Mouse (Mus musculus) thymus, postnatal 10 days (tissue): Measurements from ENCODE around the gene Sec62.

ENCODE experiments used
- DNase-seq, 2 experiments: peaks; one replicate each; pipeline ENCODE4 v3.0.0; 2021; ENCODE audit warnings: low spot score in 2 of 2

Sec62 gene

DNA sequence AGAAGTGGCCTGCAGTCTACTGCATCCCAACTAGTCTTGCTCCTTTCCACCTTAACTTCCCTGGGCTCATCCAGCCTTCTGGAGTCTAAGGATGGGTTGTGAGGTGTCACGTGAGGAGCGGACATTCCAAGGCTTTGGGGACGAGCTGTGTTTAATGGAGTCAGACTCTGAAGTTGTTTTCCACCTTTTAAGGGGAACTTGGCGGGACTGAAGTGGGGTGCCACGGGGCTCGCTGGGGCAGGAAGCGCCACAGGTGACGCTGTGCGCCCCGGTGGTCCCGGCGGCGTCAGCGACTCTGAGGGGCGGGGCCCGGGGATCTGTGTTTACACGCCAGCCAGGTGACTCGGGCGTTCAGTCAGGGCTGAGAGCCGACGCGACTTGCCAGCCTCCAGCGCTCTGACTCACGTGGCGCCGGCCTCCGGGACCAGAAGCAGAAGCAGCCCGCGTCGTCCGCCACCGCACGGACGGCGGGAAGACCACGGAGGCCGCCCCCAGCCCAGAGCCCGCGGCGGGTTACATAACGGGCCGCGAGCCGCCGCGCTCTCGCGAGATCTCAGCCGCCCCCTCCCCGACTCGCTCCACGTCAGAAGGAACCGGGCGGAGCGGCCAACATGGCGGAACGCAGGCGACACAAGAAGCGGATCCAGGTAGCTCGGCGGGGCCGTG is at the start of gene Sec62:
Gene Sec62, plus strand, starts transcription at position 139 of the 666 bp plus-strand sequence.
- DNase-seq = peak; percentile 90 to 94

DNA sequence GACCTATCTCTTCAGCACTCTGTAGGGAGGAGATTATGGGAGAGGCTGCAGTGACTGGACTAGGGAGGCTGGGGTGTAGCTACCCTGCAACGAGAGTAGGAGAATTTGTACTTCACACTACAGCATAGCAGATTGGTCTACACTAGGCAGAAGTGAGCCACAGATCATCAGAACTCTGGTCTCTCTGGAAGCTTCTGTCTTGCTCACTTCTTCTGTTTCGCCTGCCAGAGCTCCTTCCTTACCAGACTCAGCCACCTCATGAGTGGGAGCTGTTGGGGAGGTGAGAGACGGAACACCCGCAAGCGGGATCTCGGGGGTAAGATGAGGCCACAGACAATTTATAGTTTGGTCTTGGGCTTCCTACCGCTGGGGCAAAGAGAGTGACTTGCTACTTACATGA is 49.8 kb upstream of the Sec62 start:
- no peak for DNase-seq

DNA sequence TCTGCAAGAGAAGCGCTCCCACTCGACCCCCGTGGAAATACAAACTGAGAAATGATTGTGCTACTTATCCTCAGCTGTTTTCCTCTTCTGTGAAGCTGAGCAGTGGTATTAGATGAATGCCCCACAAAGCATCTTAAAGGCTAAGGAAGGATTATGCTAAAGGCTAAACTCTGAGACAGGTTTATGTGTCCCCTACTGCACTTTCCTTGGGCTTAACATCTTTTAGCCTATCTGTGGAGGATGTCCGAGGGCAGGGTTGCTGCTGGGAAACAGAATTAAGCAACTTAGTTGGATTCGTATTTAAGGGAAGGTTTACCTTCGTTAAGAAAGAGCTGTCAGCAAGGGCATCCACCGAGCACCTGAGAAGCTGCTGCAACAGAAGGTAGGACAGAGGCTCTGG is 46.7 kb upstream of the Sec62 start, which contains the start of gene Samd7:
Gene Samd7, plus strand, starts transcription at position 288 of the 400 bp plus-strand sequence.
- DNase-seq = no peak

DNA sequence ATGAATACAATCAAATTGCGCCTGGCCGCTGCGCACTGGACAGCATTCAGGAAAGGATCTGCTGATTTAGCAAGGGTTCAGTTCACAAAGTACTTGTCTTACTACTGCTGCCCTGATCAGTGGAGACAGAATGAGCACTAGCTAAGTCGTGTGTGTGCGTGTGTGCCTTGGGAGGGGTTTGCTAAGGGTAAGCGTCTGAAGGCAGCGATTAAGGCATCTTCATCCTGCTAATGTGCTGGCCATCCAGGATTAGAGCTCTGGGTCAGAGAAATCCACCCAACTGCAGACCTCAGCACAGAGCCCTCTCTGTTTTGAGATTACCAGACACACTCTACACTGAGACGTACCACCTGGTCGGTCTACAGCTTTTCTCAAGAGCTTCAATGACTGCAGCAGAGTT is 44.4 kb upstream of the Sec62 start:
- no peak for DNase-seq

DNA sequence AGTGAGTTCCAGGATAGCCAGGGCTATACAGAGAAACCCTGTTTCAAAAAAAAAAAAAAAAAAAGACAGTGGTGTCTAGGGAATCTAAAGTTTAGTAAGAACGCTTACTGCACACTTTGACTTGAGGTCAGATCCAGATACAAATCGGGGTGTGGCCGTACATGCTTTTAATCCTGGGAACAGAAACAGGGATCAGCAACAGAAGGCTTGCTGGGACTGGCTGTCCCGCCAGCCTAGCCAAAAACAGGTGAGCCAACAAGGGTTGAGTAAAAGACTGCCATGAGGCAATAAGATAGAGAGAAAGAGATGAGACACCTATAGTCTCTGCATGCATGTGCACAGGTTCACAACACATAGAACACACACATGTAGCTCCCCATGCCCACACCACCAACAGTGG is 38.0 kb upstream of the Sec62 start:
- DNase-seq = no peak

DNA sequence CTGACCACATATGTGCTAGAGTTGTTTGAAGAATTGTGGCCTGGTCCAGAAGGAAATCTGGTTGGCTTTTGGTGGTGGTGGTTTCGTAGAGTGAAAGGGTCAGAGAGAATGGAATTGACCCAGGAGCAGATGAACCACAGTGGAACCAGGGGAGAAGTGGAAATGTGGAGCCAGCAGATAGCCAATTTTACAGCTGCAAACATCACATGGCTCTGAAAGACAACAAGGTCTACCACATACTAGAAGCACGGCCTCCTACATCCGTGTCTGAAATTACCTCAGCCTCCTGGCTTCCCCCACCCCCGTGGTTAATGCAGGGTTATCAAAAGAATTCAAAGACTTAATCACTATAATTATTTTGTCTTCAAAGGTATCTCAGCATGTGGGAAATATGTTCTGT is 27.8 kb upstream of the Sec62 start:
- DNase-seq = no peak

DNA sequence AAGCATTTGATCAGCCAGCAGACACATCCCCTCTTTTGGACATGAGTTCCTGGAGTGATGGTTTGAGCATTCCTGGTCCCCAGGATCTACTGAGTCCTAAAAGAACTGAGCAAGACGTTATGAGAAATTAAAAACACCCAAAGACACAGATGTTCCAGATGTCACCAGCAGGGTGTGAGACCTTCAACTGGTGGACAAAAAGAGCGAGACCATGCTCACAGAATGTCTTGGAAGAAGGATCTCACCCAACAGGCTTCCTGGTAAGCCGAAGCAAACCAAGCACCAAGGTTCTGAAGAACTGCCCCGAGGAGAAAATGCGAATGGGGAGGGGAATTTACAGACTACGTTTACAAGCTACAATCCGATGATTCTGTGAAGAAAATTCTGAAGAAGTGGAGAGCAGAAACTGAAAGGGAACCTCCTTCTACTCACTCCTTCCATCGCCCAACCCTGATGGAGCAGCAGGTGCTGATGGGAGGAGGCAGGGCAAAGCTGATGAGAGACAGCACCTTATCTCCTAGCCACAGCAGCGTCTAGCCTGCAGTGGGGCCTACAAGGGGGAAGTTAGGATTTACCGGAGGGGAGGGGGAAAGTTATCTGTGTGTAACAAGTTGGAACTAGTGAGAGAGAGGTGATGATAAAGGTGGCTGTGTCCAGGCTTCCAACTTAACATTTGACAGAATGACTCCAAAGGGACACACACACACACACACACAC is 27.2 kb upstream of the Sec62 start:
- DNase-seq = peak; percentile 8 to 15

DNA sequence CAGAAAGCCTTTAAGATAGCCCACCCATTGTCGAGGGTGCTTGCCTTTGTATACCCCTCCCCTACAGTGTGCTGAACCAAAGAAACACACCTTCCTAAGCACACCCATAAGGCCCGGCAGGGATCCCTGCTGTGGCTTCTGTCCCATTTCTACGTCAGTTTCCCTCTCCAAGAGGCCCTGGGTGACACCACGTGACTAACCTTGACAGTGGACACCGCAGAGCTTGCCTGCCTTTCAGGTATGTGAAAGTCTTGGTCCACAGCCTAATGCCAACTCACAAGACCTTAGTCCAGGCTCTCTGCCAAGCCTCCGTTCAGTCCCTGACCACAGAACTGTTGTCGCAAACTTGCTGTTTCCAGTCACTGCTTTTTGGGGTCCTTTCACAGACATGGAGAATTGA is 26.5 kb upstream of the Sec62 start:
- no peak for DNase-seq

DNA sequence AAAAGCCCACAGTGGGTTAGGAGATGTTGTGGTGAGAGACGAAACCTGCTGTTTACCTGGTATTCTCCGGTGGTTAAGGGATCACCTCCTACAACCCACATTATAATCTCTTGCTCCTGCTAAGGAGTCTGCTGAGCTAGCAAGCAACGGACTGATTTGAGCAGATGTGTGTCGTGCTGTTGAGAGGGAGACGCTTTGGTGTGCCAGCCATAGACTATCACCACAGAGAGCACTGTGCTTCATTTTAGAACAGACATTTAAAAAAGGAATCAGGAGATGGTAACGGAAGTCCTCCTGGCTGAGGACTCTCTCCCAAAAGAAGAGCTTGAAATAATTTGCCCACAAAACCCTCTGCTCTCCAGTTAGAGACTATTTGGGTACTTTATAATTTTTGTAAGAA is 25.4 kb upstream of the Sec62 start:
- DNase-seq = no peak

DNA sequence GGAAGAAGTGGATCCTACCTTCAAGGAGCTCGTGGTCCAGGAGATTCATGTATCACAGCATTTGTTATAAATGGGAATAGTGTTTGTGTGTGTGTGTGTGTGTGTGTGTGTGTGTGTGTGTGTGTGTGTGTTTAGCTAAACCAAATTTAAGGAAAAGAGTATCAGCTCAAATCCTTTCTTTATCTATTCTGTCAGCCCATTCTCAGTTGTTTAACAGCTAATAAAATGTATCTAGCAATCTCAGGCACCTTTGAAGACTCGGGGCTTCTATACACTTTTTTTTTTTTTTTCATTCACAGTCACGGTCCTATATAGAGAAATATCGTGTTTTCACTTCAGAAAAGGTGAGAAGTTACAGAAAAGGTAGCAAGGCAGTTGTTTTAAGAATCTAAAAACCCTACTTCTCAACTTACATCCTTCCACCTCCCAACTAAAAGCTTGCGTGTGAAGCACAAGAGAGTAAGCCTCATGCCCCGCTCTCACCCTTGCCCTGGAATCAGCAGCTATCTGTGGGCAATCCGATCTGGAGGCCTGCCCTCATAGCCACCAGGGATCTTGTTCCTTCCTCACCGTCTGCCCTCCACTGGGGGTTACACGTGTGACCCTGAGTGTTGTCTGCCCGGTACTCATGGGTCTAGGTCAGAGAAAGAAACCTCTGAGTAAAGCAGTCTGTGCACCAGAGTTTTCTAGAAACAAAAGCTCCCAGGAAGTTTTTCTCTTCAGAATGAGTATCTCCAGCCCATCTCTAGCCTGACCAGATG is 22.7 kb upstream of the Sec62 start:
- no peak for DNase-seq

DNA sequence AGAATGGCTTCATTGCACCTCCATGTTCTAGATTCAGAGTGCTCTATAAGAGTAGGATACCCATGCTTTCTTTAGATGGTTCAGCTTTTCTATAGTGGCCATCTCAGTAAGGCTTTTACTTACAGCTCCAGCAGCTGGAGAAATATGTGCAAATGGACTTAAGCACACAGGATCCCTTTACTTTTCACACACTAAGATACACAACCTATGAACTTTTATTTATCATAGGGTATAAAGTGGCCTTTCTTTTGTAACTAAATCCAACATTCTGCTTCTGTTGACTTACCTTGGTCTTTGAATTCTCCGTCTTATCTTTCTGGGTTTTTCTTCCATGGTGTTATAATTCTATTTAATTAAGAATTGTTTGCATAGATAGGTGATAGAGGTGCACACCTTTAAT is 21.1 kb upstream of the Sec62 start:
- no peak for DNase-seq

DNA sequence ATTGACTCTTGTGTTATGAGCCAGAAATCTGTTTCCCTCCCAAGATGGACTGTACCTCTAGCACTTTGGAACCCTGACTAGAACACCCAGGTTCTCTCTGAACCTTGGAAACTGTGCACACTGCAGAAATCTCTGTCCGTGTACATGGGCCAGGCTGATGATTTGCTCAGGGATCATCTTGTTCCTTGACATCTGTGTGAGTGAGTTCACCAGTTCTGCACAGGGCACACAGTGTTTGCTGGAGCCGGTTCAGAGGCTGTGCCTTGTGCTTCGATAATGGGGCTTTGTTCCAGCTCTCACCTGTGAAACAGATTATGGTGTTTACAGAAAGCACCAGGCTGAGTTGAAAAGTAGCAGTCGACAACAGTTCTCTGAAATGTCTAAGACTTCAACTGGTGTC is 20.0 kb upstream of the Sec62 start:
- DNase-seq = no peak

DNA sequence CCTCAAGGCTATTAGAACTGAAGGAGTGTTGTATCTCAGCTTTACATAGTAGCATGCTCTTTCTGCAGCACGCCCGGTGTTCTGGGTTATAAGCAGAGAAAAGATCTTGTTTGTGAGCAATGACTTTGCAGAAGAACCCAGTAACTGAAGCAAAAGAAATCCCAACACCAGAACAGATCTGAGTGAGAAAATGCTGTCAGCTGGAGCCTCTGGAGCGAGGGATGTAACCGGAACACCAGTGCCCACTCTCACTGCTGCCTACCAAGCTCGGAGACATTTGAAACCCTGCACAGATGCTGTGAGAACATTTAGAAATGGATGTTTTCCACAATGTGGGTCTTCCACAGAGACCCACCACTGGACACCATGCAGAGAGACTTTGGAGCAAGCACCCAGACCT is 18.0 kb upstream of the Sec62 start:
- DNase-seq = no peak

DNA sequence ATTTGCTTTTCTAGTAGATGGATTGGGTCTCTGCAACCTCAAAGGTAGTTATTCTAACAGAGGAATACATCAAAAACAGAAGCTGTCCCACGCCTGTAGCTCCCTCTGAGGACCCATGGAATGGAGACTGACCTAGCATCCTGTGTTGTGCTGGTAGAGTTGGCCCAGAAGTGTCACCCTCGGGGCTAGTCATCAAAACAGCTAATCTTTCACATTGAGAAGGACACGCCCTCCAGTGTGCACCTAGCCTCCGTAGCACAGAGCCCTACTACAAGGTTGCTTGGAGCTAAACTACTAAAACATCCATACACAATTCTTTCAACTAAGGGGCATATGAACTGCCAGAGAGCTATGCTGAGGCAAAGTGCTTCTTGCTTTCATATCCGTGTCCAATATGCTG is 14.7 kb upstream of the Sec62 start:
- no peak for DNase-seq

DNA sequence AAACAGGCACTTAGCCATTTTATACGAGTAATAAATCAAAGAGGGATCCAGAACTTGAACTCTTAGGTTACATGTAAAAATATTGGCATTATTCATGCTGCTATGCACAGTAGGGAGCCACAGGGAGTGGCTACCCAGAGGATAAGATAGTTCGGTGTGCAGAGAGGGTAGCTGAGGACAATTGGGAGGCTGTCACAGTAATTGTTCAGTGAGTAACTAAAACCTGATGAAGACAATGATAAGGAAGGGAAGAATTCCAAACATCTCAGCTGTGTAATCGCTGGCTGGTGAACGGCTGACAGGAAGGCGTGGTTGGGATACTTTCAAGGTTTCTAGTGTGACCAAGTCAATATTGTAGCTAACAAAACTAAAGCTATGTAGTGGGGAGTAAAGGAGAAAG is 4.1 kb upstream of the Sec62 start:
- no peak for DNase-seq

DNA sequence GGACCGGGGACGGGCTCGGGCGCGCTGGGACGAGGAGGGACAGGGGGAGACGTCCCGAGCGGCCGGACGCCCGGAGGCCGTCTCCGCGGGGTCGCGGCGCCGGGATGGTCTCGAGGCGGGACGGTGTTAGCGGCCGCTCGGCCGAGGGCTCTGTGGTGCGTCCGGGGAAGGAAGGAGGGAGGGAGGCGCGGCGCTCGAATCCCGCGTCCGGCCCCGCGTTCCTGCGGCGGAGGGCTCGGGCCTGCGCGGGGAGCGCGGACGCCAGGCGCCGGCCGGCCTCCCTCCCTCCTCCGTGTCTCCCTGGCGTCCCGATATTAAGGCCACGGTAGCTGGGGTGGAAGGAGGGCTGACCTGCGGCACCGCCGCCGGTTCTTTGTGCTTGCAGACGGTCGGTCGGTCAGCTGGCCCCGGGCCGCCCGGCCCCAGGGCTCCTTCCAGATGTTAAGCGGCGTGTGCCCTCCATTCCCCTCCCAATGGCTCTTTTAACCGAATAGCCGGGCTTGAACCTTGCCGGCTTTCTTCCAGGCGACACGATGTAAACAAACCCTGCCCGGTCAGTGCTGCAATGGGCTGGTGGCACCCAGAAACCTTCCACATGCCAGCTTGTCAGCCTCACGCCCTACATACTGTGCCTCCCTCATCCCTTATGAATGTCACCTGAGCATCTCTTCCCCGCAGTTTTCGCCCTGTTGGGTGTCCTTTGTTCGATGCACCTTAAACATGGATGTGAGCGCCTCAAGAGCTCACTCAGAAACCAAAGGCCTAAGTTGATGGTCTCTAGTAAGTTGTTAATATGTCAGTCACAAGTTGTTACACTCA is 937 bp downstream of the Sec62 start:
- peak in 1 of 2 experiments; percentile 11 for DNase-seq

DNA sequence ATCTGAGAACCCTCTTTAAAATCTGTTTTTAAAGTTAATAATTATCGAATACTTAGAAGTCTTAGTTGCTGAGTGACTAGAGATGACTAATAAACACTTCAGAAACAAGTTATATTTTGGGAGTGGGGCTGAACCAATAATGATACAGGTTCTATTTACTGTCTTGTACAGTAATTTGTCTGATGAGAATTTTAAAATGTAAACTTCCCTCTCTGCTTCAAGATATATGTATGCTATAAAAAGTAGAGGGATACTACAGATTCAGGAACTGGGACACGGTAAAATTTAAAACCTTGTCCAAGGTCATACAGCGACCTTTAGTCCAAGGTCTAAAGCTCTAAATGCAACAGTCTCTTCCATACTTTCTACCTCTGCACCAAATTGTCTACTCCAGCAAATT is 9.5 kb downstream of the Sec62 start:
- no peak for DNase-seq

DNA sequence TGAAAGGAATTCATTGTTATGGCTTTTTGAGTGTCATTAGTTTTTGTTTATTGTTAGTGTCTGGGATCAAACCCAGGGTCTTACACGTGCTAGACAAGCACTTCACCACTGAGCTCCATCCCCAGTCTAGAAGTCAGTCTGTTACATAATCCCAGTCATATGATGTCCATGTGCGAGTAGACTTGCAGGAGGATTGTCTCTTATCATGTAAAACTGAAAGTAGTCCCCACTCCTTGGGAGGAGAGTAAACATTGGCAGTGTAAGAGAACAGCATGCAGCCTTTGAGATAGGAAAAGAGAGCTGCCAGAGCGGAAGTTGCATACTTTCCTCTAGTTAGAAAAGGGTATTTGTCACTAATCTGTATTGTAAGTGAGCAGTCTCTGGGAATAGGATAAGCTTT is 20.2 kb downstream of the Sec62 start:
- DNase-seq = no peak

DNA sequence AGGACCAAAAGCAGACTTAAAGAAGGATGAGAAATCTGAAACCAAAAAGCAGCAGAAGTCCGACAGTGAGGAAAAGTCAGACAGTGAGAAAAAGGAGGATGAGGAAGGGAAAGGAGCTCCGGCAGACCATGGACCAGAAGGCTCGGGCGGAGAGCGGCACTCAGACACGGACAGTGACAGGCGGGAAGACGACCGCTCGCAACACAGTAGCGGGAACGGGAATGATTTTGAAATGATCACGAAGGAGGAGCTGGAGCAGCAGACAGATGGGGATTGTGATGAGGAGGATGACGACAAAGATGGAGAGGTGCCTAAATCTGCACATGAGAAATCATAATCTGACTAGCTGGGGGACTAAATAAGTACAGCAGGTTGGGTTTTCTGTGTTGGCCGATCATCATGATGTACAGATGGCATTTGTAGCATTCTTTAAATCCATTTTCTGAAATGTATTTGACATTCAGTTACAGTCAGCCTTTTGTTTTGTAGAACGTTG is 26.0 kb downstream of the Sec62 start:
- no peak for DNase-seq

DNA sequence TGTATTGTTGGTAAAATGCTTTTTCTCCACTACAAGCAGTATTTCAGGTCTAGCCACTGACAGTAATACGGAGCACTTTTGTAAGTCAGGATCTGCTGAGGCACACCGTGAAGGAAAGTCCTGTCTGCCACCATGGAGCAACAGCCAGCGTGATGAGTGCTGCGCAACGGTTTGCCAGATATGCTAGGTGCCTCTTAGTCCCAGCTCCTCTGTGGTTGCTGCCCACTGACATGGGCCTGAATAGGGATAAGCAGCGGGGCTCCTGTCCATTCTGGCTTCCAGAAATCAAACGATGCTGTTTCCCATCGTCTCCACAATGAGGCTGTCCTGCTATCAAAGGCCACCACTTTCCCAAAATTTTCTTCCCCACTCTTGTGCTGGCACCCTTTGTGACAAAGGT is 29.5 kb downstream of the Sec62 start:
- DNase-seq = no peak

DNA sequence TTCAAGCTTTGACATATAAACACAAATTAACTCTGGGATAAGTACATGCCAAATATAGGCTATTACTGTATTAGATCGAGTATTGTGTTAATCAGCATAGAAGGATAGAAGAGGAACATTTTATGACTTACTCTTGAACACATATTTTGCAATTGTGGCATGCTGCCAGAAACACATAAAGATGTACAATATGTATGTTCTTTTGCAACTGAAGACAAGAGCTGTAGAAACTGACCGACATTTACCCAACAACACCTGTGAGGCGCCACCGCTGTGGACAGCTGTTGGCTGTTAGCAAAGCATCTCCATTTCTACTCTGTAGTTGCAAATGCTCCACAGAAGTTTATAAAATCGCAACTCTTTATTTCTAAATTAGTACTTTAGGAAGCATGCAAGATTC is 33.4 kb downstream of the Sec62 start:
- no peak for DNase-seq
